Mouse (Mus musculus) testis, adult 2 months (tissue): ENCODE results near the gene Hepacam2. TPM values are rescaled to one million over a fixed set of nuclear protein-coding genes. Genes with fewer than 3 reads are reported as not detected.

ENCODE experiments used
- H3K27ac ChIP-seq: fragments of 200-500 bp; 2 replicates; pipeline ENCODE4 v1.5.1; 2012; ENCODE audit warnings: low read depth, low read length; ENCODE audit not compliant: control insufficient read depth, insufficient read depth
- H3K27me3 ChIP-seq: fragments of 200-500 bp; 2 replicates; pipeline ENCODE4 v1.6.1; 2012; ENCODE audit warnings: mild to moderate bottlenecking, low read length, moderate library complexity; ENCODE audit not compliant: control insufficient read depth, insufficient read depth
- H3K36me3 ChIP-seq: fragments of 200-500 bp; 2 replicates; pipeline ENCODE4 v1.6.1; 2012; ENCODE audit warnings: mild to moderate bottlenecking, low read length; ENCODE audit not compliant: control insufficient read depth, insufficient read depth
- H3K4me1 ChIP-seq: fragments of 200-500 bp; 2 replicates; pipeline ENCODE4 v1.6.1; 2012; ENCODE audit warnings: low read length; ENCODE audit not compliant: control insufficient read depth, insufficient read depth
- H3K4me3 ChIP-seq: fragments of 200-500 bp; 2 replicates; pipeline ENCODE4 v1.5.1; 2012; ENCODE audit warnings: low read depth, mild to moderate bottlenecking, low read length, moderate library complexity, mixed read lengths; ENCODE audit not compliant: control insufficient read depth
- CTCF ChIP-seq: fragments of 200-500 bp; IDR thresholded peaks from 2 replicates; pipeline ENCODE4 v1.5.1; 2012; ENCODE audit warnings: low read depth, mild to moderate bottlenecking, inconsistent platforms, low read length, moderate library complexity; ENCODE audit not compliant: control insufficient read depth, insufficient read depth, insufficient replicate concordance
- POLR2A ChIP-seq: fragments of 200-500 bp; IDR thresholded peaks from 2 replicates; pipeline ENCODE4 v1.6.1; 2012; ENCODE audit warnings: low read depth, mild to moderate bottlenecking, inconsistent platforms, low read length, moderate library complexity; ENCODE audit not compliant: control insufficient read depth
- polyA plus RNA-seq: library from polyadenylated mRNA; depleted of rRNA; stranded (reverse); fragments of >200 nt; gene quantifications from 2 replicates; pipeline ENCODE4 v1.2.3, GENCODE M21; 2012

Hepacam2 gene
- polyA plus RNA-seq, 1 experiment, result 9.6 TPM

DNA sequence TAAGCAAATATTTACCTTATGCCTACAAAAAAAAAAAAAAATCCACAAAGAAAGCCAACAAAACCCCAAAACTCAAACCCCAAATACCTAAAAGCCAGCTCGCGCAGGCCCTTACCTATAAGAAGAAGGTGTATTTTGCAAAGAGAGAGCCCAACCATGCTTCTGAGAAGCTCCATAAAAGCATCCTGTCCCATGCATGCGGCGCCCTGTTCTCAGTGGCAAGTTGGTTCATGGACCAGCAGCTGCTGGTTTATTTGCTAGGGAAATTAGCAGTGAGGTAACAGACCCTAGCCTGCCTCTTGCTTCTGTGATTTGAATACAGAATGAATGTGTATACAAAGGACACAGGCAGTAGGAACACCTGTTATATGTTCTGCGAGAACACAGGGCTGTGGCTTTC is 3.8 kb downstream of the Hepacam2 start:
- Histone ChIP-seq H3K27ac (no peak overlapping the region), H3K27me3 (no peaks in the 10 kb centered on the region), H3K4me1 (peaks cover 5% of the 10 kb centered on the region), H3K4me3 (no peak overlapping the region), H3K36me3 (no peaks in the 10 kb centered on the region)
- no peak for TF ChIP-seq CTCF

- H3K4me1 ChIP-seq, result no peaks in the 10 kb centered on the region
- H3K27ac ChIP-seq, result no peak overlapping the region
- H3K27me3 ChIP-seq, result no peaks in the 10 kb centered on the region
- no peak for TF ChIP-seq POLR2A
- no peak for TF ChIP-seq CTCF
- no peak overlapping the region for H3K4me3 ChIP-seq
- no peaks in the 10 kb centered on the region for H3K36me3 ChIP-seq
Observed at GRCm38 (mm10) chr6:3487355-3487754, 10.7 kb downstream of the Hepacam2 start.

DNA sequence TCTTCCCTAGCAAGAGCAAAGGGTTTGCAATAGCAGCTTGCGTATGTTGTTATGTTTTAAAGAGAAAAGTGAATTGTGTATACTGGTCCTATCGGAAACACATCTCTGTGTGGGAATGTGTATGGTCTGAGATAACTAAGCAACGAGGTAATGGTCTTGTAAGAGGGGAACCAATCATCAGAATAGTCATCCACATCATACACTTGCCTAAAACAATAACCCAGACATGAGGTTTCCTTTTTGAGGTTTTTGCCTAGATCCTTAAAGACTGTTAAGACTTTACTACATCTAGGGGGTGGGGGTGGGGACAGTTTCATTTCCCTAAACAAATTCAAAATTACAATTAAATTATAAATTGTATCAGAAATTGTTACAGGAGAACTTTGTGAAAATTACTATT is 13.0 kb downstream of the Hepacam2 start:
- Histone ChIP-seq H3K4me1 (no peaks in the 10 kb centered on the region), H3K27me3 (no peaks in the 10 kb centered on the region), H3K4me3 (no peak overlapping the region), H3K27ac (no peak overlapping the region), H3K36me3 (no peaks in the 10 kb centered on the region)
- TF ChIP-seq CTCF (no peak), POLR2A (no peak)

- TF ChIP-seq POLR2A, result no peak
- no peak for TF ChIP-seq CTCF
- Histone ChIP-seq H3K4me1 (no peaks in the 10 kb centered on the region), H3K4me3 (no peak overlapping the region), H3K36me3 (no peaks in the 10 kb centered on the region), H3K27ac (no peak overlapping the region), H3K27me3 (no peaks in the 10 kb centered on the region)
Observed at GRCm38 (mm10) chr6:3481705-3482104, 16.4 kb downstream of the Hepacam2 start.

- TF ChIP-seq POLR2A, result no peak
- TF ChIP-seq CTCF, result no peak
- H3K4me1 ChIP-seq, result no peaks in the 10 kb centered on the region
- H3K27me3 ChIP-seq, result no peaks in the 10 kb centered on the region
- no peak overlapping the region for H3K27ac ChIP-seq
- no peaks in the 10 kb centered on the region for H3K36me3 ChIP-seq
- H3K4me3 ChIP-seq, result no peak overlapping the region
Observed at GRCm38 (mm10) chr6:3479853-3480252, 18.2 kb downstream of the Hepacam2 start.

DNA sequence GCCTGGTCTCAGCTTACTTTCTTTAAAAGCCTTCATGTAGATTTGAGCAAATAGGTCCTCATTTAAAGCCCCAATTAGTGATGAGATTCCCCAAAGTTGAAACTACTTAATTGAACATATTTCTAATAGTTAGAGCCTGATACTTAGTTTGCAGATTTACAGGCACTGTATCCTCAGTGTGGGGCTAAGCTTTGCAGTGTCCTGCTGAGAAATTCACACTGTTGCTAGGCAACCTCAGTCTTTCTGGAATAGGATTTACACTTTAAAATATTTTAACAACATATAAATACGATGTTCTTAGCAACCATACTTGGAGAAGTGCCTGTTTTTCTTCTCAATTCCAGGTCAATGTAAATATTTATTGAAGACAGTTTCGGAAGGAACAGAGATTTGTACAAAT is 21.8 kb downstream of the Hepacam2 start:
- H3K4me1 ChIP-seq, result no peaks in the 10 kb centered on the region
- no peaks in the 10 kb centered on the region for H3K36me3 ChIP-seq
- H3K4me3 ChIP-seq, result no peak overlapping the region
- H3K27me3 ChIP-seq, result no peaks in the 10 kb centered on the region
- TF ChIP-seq CTCF, result no peak
- no peak for TF ChIP-seq POLR2A
- no peak overlapping the region for H3K27ac ChIP-seq

DNA sequence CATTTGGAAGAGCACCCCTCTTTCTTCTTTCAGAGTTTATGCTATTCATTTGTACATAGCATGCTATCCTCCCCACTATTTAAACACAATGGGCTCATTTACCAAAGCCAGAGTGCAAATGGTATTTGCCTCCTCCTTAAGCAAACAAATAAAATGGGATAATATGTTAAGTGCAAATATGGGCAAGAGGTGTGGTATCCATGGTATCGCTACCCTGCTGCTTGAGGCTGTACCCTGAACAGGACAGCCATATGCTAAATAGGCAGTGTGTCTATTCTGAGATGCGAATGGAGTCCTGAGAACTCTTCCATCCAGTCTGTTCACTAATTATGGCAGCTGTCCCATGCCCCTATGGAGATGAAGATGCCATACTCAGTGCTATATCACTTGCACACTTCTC is 27.4 kb downstream of the Hepacam2 start:
- no peaks in the 10 kb centered on the region for H3K36me3 ChIP-seq
- H3K27ac ChIP-seq, result no peak overlapping the region
- no peaks in the 10 kb centered on the region for H3K4me1 ChIP-seq
- TF ChIP-seq CTCF (no peak), POLR2A (no peak)
- H3K4me3 ChIP-seq, result no peak overlapping the region
- H3K27me3 ChIP-seq, result no peaks in the 10 kb centered on the region

DNA sequence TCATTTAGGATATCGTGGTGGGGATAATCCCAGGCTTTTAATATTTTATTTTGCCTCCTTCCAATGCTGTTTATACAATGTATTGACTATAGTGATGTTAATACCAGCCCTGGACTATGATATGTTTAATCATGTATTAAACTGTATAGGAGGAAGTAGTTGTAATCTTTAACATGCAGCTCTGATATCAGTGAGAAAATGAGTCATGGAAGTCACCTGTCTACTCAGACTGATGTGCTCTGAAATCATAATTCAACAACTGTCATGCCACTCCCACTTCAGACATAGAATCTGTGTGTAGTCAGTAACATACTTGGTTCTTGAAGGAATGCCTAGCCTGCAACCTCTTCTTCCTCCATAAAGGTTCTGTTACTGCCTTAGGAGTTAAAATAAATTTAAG is 29.5 kb downstream of the Hepacam2 start:
- no peaks in the 10 kb centered on the region for H3K27me3 ChIP-seq
- no peaks in the 10 kb centered on the region for H3K36me3 ChIP-seq
- no peak for TF ChIP-seq POLR2A
- no peak for TF ChIP-seq CTCF
- H3K27ac ChIP-seq, result no peak overlapping the region
- H3K4me3 ChIP-seq, result no peak overlapping the region
- no peaks in the 10 kb centered on the region for H3K4me1 ChIP-seq
